Mouse (Mus musculus): Measurements from ENCODE around the gene Arhgap42. TPM values are rescaled to one million over a fixed set of nuclear protein-coding genes. Genes with fewer than 3 reads are reported as not detected.
A peak's percentile ranks its signal among the peaks of the same experiment; 100 is the strongest.

Gene Arhgap42
- polyA plus RNA-seq, 1 experiment from 2014 or later = 35.8 TPM

DNA sequence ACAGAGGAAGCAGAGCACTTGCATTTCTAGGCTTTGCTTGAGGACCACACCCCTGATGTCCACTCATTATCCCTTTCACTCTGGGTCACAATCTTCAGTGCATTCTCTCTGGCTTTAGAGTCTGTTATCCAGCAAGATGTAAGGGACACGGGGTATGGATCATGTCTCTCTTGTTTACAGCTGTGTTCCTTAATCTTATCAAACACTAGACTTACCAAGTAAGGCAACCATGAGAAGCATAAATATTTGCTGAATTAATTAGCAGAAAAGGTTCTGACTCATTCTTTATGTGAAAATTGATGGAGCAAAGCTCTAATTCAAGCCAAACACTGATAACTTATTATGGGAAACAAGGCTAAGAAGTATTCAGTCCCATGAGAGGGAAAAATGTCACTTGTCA is 125.1 kb downstream of the Arhgap42 start:
- WGBS = 80% methylated on average over 1 of the region's 1 CpGs
- no peak overlapping the region for H3K27ac ChIP-seq (replicated peaks)
- peaks cover 7% of the 10 kb centered on the region; the same call in 1 of the 2 replicates for H3K4me1 ChIP-seq
- DNase-seq (ENCODE audit: low spot score) = no peak
- H3K4me3 ChIP-seq = no peak overlapping the region
- H3K36me3 ChIP-seq (replicated peaks) = no peaks in the 10 kb centered on the region
- H3K27me3 ChIP-seq (replicated peaks; ENCODE audit: low read depth, poor library complexity, severe bottlenecking) = no peaks in the 10 kb centered on the region
- H3K9me3 ChIP-seq = no peaks in the 10 kb centered on the region

DNA sequence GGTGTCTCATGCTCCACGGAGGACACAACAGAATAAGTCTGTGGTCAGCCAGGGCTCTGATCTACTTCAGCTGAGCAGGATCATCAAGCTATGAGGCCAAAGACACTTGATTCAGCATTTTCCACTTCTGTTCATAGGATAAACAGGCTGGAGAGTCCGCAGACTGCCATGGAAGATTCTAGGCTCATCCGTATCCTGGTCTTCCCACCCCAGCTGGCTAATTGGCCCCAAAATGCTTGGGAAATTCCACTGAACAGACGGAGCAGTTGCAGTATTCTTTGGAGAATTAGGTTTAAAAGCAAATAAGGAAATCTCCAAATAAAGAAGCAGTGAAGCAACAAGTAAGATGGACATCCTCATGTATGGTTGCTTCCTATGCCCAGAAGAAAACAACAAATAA is 126.0 kb downstream of the Arhgap42 start:
- H3K4me1 ChIP-seq = peaks cover 7% of the 10 kb centered on the region; the same call in 1 of the 2 replicates
- no peak overlapping the region for H3K4me3 ChIP-seq
- no peak for DNase-seq (ENCODE audit: low spot score)
- H3K27me3 ChIP-seq (replicated peaks; ENCODE audit: low read depth, poor library complexity, severe bottlenecking) = no peaks in the 10 kb centered on the region
- H3K9me3 ChIP-seq = no peaks in the 10 kb centered on the region
- WGBS = 81% methylated on average over 4 of the region's 4 CpGs
- H3K36me3 ChIP-seq (replicated peaks) = no peaks in the 10 kb centered on the region
- no peak overlapping the region for H3K27ac ChIP-seq (replicated peaks)

DNA sequence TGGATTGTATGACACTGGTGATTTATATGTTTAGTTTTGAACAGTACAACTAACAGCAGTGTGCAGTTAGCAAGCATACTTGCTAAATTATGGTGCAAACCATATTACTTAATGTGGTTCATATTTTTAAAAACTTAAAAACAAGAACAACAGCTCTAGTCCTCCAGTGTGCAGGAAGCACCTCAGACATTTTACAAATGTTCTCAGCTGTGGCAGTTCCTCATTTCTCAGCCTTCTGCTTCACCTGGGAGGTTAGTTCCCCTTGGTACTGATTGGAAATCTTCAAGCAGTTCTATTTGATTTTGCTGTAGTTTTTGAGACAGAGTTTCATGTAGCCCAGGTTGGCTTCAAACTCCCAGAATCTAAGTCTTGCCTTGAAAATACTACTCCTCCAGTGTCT is 131.2 kb downstream of the Arhgap42 start:
- Histone ChIP-seq H3K4me3 (no peak overlapping the region), H3K36me3 (replicated peaks) (no peaks in the 10 kb centered on the region), H3K27ac (replicated peaks) (no peak overlapping the region), H3K27me3 (replicated peaks; ENCODE audit: low read depth, poor library complexity, severe bottlenecking) (no peaks in the 10 kb centered on the region), H3K9me3 (no peaks in the 10 kb centered on the region), H3K4me1 (peaks cover 8% of the 10 kb centered on the region; the same call in 1 of the 2 replicates)
- no peak for DNase-seq (ENCODE audit: low spot score)

DNA sequence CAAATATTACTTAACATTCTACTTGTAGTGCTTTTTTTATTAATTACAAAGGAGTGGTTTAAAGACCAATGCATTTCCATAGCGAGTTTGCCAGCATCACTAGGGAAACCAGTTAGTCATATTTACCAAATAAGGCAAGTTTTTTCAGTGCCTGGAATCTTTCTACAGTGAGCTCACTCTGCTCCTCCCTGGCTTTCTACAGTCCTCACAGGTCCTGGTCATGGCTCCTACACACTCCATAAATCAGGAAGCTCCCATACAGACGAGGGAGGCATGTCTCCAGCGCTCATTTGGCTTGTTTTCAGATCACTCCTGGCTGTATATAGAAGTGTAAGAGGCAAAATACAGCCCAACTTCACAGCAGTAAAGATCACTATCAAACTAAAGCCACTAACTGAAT is 134.1 kb downstream of the Arhgap42 start:
- Histone ChIP-seq H3K9me3 (no peaks in the 10 kb centered on the region), H3K36me3 (replicated peaks) (no peaks in the 10 kb centered on the region), H3K27me3 (replicated peaks; ENCODE audit: low read depth, poor library complexity, severe bottlenecking) (no peaks in the 10 kb centered on the region), H3K4me1 (peaks cover 8% of the 10 kb centered on the region; the same call in 1 of the 2 replicates), H3K4me3 (no peak overlapping the region), H3K27ac (replicated peaks) (no peak overlapping the region)
- no peak for DNase-seq (ENCODE audit: low spot score)
- 83% methylated on average over 3 of the region's 3 CpGs for WGBS

DNA sequence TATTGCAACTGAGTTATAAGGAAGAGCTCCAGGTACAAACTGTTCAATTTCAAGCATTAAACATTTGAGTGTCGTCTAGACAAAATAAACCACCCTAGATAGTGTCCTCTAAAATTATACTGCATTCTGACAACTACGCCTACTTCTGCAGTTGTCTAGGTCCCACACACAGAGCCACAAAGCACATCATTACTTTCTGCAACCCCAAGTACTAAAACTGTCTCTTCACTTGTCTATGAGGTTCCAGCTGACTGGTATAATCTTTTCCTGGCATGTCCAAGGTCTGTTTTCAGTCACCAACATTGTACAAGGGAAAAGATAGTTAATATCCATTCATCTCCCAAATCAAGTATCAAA is 136.8 kb downstream of the Arhgap42 start:
- 90% methylated on average over 2 of the region's 2 CpGs for WGBS

DNA sequence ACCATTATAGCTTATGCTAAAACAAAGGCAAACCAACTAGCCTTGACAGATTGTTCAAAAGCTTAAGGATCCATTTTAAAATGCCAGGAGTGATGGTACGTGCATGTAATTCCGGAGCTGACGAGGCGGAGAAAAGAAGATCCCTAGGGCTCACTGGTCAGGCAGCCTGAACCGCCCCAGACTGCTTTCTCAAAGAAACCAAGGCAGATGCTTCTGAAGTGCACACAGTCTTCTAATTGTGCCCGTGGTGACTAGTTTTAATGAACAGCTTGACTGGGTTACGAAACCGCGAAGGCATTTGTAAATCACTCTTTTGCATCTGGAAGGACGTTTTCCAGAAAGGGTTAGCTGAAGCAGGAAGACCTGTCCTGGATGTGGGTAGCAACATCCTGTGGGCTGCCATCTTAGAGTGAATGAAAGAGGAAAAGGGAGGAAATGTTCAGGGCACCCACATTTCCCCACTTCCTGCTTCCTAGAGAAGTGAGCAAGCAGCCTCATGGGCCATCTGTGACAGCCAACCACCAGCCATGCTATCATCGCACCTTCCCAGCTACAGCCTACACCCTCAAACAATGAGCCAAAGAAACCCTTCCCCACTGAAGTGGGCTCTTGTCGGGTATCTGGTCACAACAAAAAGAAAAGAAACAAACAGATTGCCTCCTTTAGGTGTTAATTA is 137.3 kb downstream of the Arhgap42 start:
- H3K4me3 ChIP-seq = no peak overlapping the region
- 86% methylated on average over 12 of the region's 12 CpGs for WGBS

More for the DNA sequence above, 136.8 kb downstream of the Arhgap42 start:
- Histone ChIP-seq H3K36me3 (replicated peaks) (no peaks in the 10 kb centered on the region), H3K9me3 (no peaks in the 10 kb centered on the region), H3K27ac (replicated peaks) (no peak overlapping the region), H3K4me1 (peaks cover 4% of the 10 kb centered on the region; the same call in 1 of the 2 replicates), H3K27me3 (replicated peaks; ENCODE audit: low read depth, poor library complexity, severe bottlenecking) (no peaks in the 10 kb centered on the region), H3K4me3 (no peak overlapping the region)
- no peak for DNase-seq (ENCODE audit: low spot score)

DNA sequence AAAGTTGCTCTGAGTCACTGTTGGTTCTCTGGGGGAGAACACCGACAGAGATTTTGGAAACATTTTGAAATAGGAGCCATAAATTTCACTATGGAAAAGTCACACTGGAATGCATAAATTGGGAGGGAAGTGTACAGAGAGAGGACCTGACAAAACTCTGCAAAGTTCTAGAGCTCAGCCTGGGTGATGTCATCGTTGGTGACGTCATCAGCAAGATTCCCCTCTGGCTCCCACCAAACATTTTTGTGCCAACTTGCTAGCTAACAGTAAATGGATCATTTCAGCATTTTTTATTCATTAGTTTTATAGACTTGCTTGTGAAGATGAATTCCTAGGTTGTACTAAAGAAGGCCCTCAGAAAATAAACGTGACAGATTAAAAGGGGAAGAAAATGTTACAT is 137.8 kb downstream of the Arhgap42 start:
- 92% methylated on average over 4 of the region's 4 CpGs for WGBS
- no peak overlapping the region for H3K27ac ChIP-seq (replicated peaks)
- no peak for DNase-seq (ENCODE audit: low spot score)
- no peaks in the 10 kb centered on the region for H3K27me3 ChIP-seq (replicated peaks; ENCODE audit: low read depth, poor library complexity, severe bottlenecking)
- no peak overlapping the region for H3K4me3 ChIP-seq
- no peaks in the 10 kb centered on the region for H3K4me1 ChIP-seq
- no peaks in the 10 kb centered on the region for H3K36me3 ChIP-seq (replicated peaks)
- H3K9me3 ChIP-seq = no peaks in the 10 kb centered on the region

More for the DNA sequence above, 137.3 kb downstream of the Arhgap42 start:
- H3K27me3 ChIP-seq (replicated peaks; ENCODE audit: low read depth, poor library complexity, severe bottlenecking) = no peaks in the 10 kb centered on the region
- DNase-seq (ENCODE audit: low spot score) = no peak
- H3K36me3 ChIP-seq (replicated peaks) = no peaks in the 10 kb centered on the region
- no peak overlapping the region for H3K27ac ChIP-seq (replicated peaks)
- H3K4me1 ChIP-seq = no peaks in the 10 kb centered on the region
- no peaks in the 10 kb centered on the region for H3K9me3 ChIP-seq

DNA sequence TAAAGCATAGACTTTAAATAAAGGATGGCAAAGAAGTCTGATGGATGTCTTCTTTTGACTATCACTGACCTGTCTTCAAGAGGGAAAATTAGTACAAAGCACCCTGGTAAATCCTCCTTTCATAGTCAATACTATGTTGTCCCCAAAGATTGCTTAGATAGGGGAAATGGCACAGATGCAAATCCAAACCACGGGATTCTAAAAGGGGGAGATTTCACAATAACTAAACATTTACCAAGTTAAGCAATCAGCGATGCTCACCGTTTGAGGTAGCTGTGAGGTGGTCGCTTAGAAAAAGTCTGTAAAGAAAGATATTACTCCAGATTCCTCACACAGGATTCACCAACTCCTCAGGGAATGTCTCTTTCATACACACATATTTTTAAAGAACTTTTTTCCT is 141.1 kb downstream of the Arhgap42 start:
- WGBS = 94% methylated on average over 4 of the region's 4 CpGs
- peaks cover 6% of the 10 kb centered on the region; the same call in 1 of the 2 replicates for H3K4me1 ChIP-seq
- no peak for DNase-seq (ENCODE audit: low spot score)
- no peaks in the 10 kb centered on the region for H3K36me3 ChIP-seq (replicated peaks)
- no peak overlapping the region for H3K27ac ChIP-seq (replicated peaks)
- H3K27me3 ChIP-seq (replicated peaks; ENCODE audit: low read depth, poor library complexity, severe bottlenecking) = no peaks in the 10 kb centered on the region
- no peak overlapping the region for H3K4me3 ChIP-seq
- no peaks in the 10 kb centered on the region for H3K9me3 ChIP-seq

DNA sequence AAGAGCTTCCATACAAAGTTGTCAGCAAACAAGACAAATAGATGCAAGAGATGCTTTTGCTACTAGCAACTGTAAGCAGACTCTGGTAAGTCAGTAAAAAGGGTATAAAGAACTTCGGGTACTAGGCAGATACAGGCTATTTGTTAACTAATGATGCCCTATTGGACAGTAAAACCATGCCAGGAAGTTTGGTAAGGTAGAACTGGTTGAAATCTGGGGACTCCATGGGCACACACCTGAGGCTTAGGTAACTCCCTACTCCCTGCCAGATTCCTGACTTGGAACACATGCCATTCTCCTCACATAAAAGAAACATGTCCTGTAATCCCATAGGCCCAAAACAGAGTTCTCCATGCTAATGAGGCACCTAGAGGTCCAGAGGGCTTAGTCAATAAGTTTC is 142.1 kb downstream of the Arhgap42 start:
- WGBS = 89% methylated on average over 1 of the region's 1 CpGs
- no peak for DNase-seq (ENCODE audit: low spot score)
- peaks cover 7% of the 10 kb centered on the region; the same call in 1 of the 2 replicates for H3K4me1 ChIP-seq
- H3K27me3 ChIP-seq (replicated peaks; ENCODE audit: low read depth, poor library complexity, severe bottlenecking) = no peaks in the 10 kb centered on the region
- no peak overlapping the region for H3K4me3 ChIP-seq
- no peaks in the 10 kb centered on the region for H3K9me3 ChIP-seq
- no peak overlapping the region for H3K27ac ChIP-seq (replicated peaks)
- H3K36me3 ChIP-seq (replicated peaks) = no peaks in the 10 kb centered on the region

DNA sequence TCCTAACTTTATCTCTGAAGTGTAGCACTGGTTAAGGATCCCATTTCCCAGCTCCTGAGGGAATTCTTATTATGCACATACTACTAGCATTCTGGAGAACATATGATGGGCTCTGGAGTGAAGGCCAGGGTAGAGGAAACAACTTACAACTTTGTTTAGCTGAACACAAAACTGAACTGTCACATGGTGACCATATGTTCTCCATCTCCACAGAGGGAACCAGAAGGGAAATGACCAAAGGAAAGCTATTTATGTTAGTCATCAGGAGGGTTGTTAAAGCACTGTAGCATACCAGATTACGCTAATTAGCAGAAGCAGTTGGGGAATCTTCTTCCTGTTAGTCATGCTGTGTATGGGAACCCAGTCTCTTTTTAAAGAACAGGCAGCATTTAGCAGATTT is 145.8 kb downstream of the Arhgap42 start:
- H3K4me3 ChIP-seq = no peak overlapping the region
- no peaks in the 10 kb centered on the region for H3K9me3 ChIP-seq
- H3K4me1 ChIP-seq = peaks cover 7% of the 10 kb centered on the region; the same call in 1 of the 2 replicates
- no peaks in the 10 kb centered on the region for H3K27me3 ChIP-seq (replicated peaks; ENCODE audit: low read depth, poor library complexity, severe bottlenecking)
- H3K36me3 ChIP-seq (replicated peaks) = no peaks in the 10 kb centered on the region
- WGBS = 50% methylated on average over 1 of the region's 1 CpGs
- DNase-seq (ENCODE audit: low spot score) = no peak
- no peak overlapping the region for H3K27ac ChIP-seq (replicated peaks)

DNA sequence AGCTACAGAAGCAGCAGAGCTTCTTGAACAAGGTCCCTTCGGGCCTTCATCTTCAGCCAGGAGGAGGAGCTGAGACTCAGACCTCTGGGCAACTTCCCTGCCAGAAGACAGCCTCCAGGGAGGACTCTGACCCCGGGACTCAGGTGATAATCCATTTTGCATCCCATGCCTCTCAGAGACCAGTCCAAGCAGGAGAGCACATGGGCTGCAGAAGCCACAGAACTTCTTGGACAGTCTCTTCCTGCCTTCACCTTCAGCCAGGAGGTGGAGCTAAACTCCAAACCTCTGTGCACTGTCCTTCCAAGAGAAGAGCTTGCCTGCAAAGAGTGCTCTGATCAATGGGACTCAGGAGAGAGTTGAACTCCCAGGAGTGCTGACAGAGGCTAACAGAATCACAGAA is 155.5 kb downstream of the Arhgap42 start:
- no peaks in the 10 kb centered on the region for H3K36me3 ChIP-seq (replicated peaks)
- DNase-seq (ENCODE audit: low spot score) = no peak
- H3K27ac ChIP-seq (replicated peaks) = no peak overlapping the region
- no peaks in the 10 kb centered on the region for H3K27me3 ChIP-seq (replicated peaks; ENCODE audit: low read depth, poor library complexity, severe bottlenecking)
- WGBS = 79% methylated on average over 2 of the region's 2 CpGs
- H3K9me3 ChIP-seq = no peaks in the 10 kb centered on the region
- 0 out of 2 replicates have a peak, but pooled peaks cover 4% of the 10 kb centered on the region for H3K4me1 ChIP-seq
- no peak overlapping the region for H3K4me3 ChIP-seq

DNA sequence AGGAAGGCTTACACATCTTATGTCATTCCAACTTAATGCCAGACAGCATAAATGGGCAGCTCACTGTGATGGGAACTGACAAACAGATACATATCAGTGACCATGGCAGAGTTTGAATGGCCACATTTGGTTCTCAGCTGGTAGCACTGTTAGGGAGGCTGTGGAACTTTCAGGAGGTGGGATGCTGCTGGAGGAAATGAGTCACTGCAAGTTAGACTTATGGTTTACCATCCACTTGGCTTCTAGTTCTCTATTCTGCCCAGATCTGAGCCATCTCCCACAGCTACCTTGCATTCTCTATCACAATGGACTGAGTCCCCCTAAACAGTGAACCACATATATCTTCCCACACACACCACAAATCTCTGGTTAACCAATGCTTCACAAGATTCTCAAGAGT is 186.0 kb downstream of the Arhgap42 start:
- H3K4me3 ChIP-seq = no peak overlapping the region

DNA sequence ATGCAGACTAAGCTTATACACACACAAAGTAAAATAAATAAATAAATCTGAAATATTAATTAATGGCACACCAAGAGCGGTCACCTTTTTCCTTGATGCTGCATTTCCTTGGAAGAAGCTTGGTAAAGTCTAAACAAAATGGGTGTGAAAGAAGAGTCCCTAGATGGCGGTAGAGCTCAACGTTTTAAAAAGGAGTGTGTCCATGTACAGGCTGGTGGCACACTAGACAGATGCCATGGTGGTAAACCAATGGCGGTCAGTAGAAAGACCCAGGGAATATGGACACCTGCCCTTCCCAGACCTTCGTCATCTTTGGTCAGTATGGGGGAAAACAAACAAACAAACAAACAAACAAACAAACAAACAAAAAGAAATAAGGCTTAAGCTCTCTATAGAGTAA is 187.7 kb downstream of the Arhgap42 start:
- 44% methylated on average over 5 of the region's 5 CpGs for WGBS
- Histone ChIP-seq H3K27me3 (replicated peaks; ENCODE audit: low read depth, poor library complexity, severe bottlenecking) (no peaks in the 10 kb centered on the region), H3K4me1 (no peaks in the 10 kb centered on the region), H3K9me3 (0 out of 2 replicates have a peak, but pooled peaks cover 3% of the 10 kb centered on the region), H3K36me3 (replicated peaks) (peaks cover 9% of the 10 kb centered on the region), H3K4me3 (no peak overlapping the region), H3K27ac (replicated peaks) (no peak overlapping the region)
- DNase-seq (ENCODE audit: low spot score) = peak; percentile 21

More for the DNA sequence above, 186.0 kb downstream of the Arhgap42 start:
- H3K4me1 ChIP-seq = no peaks in the 10 kb centered on the region
- peaks cover 24% of the 10 kb centered on the region for H3K36me3 ChIP-seq (replicated peaks)
- no peak overlapping the region for H3K27ac ChIP-seq (replicated peaks)
- no peaks in the 10 kb centered on the region for H3K27me3 ChIP-seq (replicated peaks; ENCODE audit: low read depth, poor library complexity, severe bottlenecking)
- H3K9me3 ChIP-seq = 0 out of 2 replicates have a peak, but pooled peaks cover 5% of the 10 kb centered on the region
- DNase-seq (ENCODE audit: low spot score) = no peak

All from embryonic facial prominence, embryonic 10.5 days (tissue).